Mouse (Mus musculus) heart, embryonic 13.5 days (tissue): ENCODE measurements around the gene 6430548M08Rik. TPM values are rescaled to one million over a fixed set of nuclear protein-coding genes. Genes with fewer than 3 reads are reported as not detected.

ENCODE experiments used
- ATAC-seq: fragments of 200-750 bp; cut with Nextera tagmentation; 2 replicates; pipeline ENCODE4 v1.8.0; 2017; ENCODE audit warnings: moderate TSS enrichment; ENCODE audit not compliant: insufficient number of reproducible peaks, low FRiP score, low TSS enrichment; ENCODE audit errors: extremely low read depth
- H3K27ac ChIP-seq: fragments of 300-500 bp; sonication (generic); replicated peaks from 2 replicates; pipeline ENCODE4 v1.5.1; 2015; ENCODE audit warnings: moderate library complexity, mild to moderate bottlenecking, inconsistent platforms
- H3K27me3 ChIP-seq: fragments of 300-500 bp; sonication (generic); replicated peaks from 2 replicates; pipeline ENCODE4 v1.6.1; 2015; ENCODE audit warnings: mild to moderate bottlenecking, inconsistent platforms
- H3K36me3 ChIP-seq: fragments of 300-500 bp; sonication (generic); 2 replicates; pipeline ENCODE4 v1.6.1; 2015; ENCODE audit warnings: mild to moderate bottlenecking, inconsistent platforms
- H3K4me1 ChIP-seq: fragments of 300-500 bp; sonication (generic); 2 replicates; pipeline ENCODE4 v1.6.1; 2015; ENCODE audit warnings: inconsistent platforms
- H3K4me2 ChIP-seq: fragments of 300-500 bp; sonication (generic); 2 replicates; pipeline ENCODE4 v1.6.1; 2015; ENCODE audit warnings: inconsistent platforms, mild to moderate bottlenecking, moderate library complexity
- H3K4me3 ChIP-seq: fragments of 300-500 bp; sonication (generic); 2 replicates; pipeline ENCODE4 v1.5.1; 2015; ENCODE audit warnings: moderate library complexity, mild to moderate bottlenecking, inconsistent platforms
- H3K9ac ChIP-seq: fragments of 300-500 bp; sonication (generic); 2 replicates; pipeline ENCODE4 v1.6.1; 2015; ENCODE audit warnings: inconsistent platforms, mild to moderate bottlenecking, moderate library complexity
- H3K9me3 ChIP-seq: fragments of 300-500 bp; sonication (generic); 2 replicates; pipeline ENCODE4 v1.6.1; 2016; ENCODE audit warnings: inconsistent platforms
- WGBS: fragments of 180-500 bp; shearing (Covaris S2); methylation state at CpG from one replicate; pipeline ENCODE4 v1.1.7; 2015; ENCODE audit warnings: mixed read lengths; 5-methylcytosine and 5-hydroxymethylcytosine counted together
- polyA plus RNA-seq: library from polyadenylated mRNA; unstranded; fragments of >200 nt; fragmentation: Nextera tagmentation; extraction: Ambion mirVana; gene quantifications from 2 replicates; pipeline ENCODE4 v1.2.1, GENCODE M21; 2015

The 6430548M08Rik gene
- polyA plus RNA-seq = 8.2 and 10.6 TPM in 2 replicates

GRCm38 (mm10) chr8:120113758-120114255 lies at the start of gene 6430548M08Rik:
Gene 6430548M08Rik (plus strand): TSS chr8:120114152.
- Histone ChIP-seq H3K27ac (peak within 1 kb of the TSS; percentile 93), H3K4me2 (peak within 1 kb of the TSS; percentile 86), H3K36me3 (no peaks in the 10 kb centered on the region; the same call in 1 of the 2 replicates), H3K27me3 (peaks cover 26% of the 10 kb centered on the region), H3K4me3 (peak within 1 kb of the TSS; percentile 83), H3K9me3 (no peaks in the 10 kb centered on the region), H3K4me1 (peaks cover 43% of the 10 kb centered on the region), H3K9ac (peak within 1 kb of the TSS; percentile 91)
- ATAC-seq = peak; percentile 94
- 0% methylated on average over 48 of the region's 61 CpGs for WGBS

- no peaks in the 10 kb centered on the region; the same call in 1 of the 2 replicates for H3K9me3 ChIP-seq
- no peak overlapping the region for H3K9ac ChIP-seq
- H3K27ac ChIP-seq = no peak overlapping the region
- H3K4me1 ChIP-seq = 0 out of 2 replicates have a peak, but pooled peaks cover 4% of the 10 kb centered on the region
- WGBS = 85% methylated on average over 8 of the region's 8 CpGs
- ATAC-seq = no peak
- H3K4me2 ChIP-seq = no peak overlapping the region
- no peaks in the 10 kb centered on the region for H3K36me3 ChIP-seq
- peaks cover 28% of the 10 kb centered on the region for H3K27me3 ChIP-seq
- H3K4me3 ChIP-seq = no peak overlapping the region
Measured at GRCm38 (mm10) chr8:120065611-120066010, 48.3 kb upstream of the 6430548M08Rik start.

GRCm38 (mm10) chr8:120066226-120066625 lies 47.7 kb upstream of the 6430548M08Rik start:
- Histone ChIP-seq H3K9me3 (no peaks in the 10 kb centered on the region; the same call in 1 of the 2 replicates), H3K4me2 (no peak overlapping the region), H3K36me3 (no peaks in the 10 kb centered on the region), H3K9ac (no peak overlapping the region), H3K4me3 (no peak overlapping the region), H3K4me1 (0 out of 2 replicates have a peak, but pooled peaks cover 4% of the 10 kb centered on the region), H3K27ac (no peak overlapping the region), H3K27me3 (peaks cover 32% of the 10 kb centered on the region)
- WGBS = 65% methylated on average over 4 of the region's 4 CpGs
- ATAC-seq = no peak

- peaks cover 25% of the 10 kb centered on the region for H3K27me3 ChIP-seq
- WGBS = 56% methylated on average over 19 of the region's 19 CpGs
- H3K27ac ChIP-seq = no peak overlapping the region
- H3K4me1 ChIP-seq = peaks cover 4% of the 10 kb centered on the region; the same call in 1 of the 2 replicates
- no peak overlapping the region for H3K4me2 ChIP-seq
- no peaks in the 10 kb centered on the region for H3K36me3 ChIP-seq
- no peak overlapping the region for H3K9ac ChIP-seq
- H3K9me3 ChIP-seq = no peaks in the 10 kb centered on the region; the same call in 1 of the 2 replicates
- no peak for ATAC-seq
- H3K4me3 ChIP-seq = no peak overlapping the region
Measured at GRCm38 (mm10) chr8:120067936-120068668, 45.9 kb upstream of the 6430548M08Rik start.

- Histone ChIP-seq H3K4me3 (no peak overlapping the region), H3K36me3 (no peaks in the 10 kb centered on the region), H3K9me3 (no peaks in the 10 kb centered on the region; the same call in 1 of the 2 replicates), H3K4me1 (peaks cover 4% of the 10 kb centered on the region; the same call in 1 of the 2 replicates), H3K4me2 (no peak overlapping the region), H3K27me3 (peaks cover 26% of the 10 kb centered on the region), H3K27ac (no peak overlapping the region), H3K9ac (no peak overlapping the region)
- no peak for ATAC-seq
- WGBS = 26% methylated on average over 4 of the region's 4 CpGs
Measured at GRCm38 (mm10) chr8:120071684-120072083, 42.3 kb upstream of the 6430548M08Rik start.

- no peak overlapping the region for H3K4me2 ChIP-seq
Measured at GRCm38 (mm10) chr8:120072259-120072658, 41.7 kb upstream of the 6430548M08Rik start.

GRCm38 (mm10) chr8:120072827-120073226 lies 41.1 kb upstream of the 6430548M08Rik start:
- ATAC-seq = no peak
- H3K9ac ChIP-seq = no peak overlapping the region
- 81% methylated on average over 8 of the region's 8 CpGs for WGBS

More at GRCm38 (mm10) chr8:120072259-120072658, 41.7 kb upstream of the 6430548M08Rik start:
- no peaks in the 10 kb centered on the region; the same call in 1 of the 2 replicates for H3K9me3 ChIP-seq
- H3K27me3 ChIP-seq = peaks cover 26% of the 10 kb centered on the region
- no peak for ATAC-seq
- peak overlapping the region; percentile 56; the same call in 1 of the 2 replicates for H3K27ac ChIP-seq
- H3K4me1 ChIP-seq = peaks cover 4% of the 10 kb centered on the region; the same call in 1 of the 2 replicates
- 62% methylated on average over 9 of the region's 9 CpGs for WGBS
- H3K9ac ChIP-seq = no peak overlapping the region
- no peak overlapping the region for H3K4me3 ChIP-seq
- no peaks in the 10 kb centered on the region for H3K36me3 ChIP-seq

GRCm38 (mm10) chr8:120074516-120074915 lies 39.4 kb upstream of the 6430548M08Rik start:
- Histone ChIP-seq H3K27ac (no peak overlapping the region), H3K36me3 (no peaks in the 10 kb centered on the region), H3K4me3 (no peak overlapping the region), H3K27me3 (peaks cover 26% of the 10 kb centered on the region), H3K4me1 (no peaks in the 10 kb centered on the region; the same call in 1 of the 2 replicates), H3K9ac (no peak overlapping the region), H3K4me2 (no peak overlapping the region), H3K9me3 (no peaks in the 10 kb centered on the region)
- WGBS = 60% methylated on average over 6 of the region's 6 CpGs
- ATAC-seq = no peak

More at GRCm38 (mm10) chr8:120072827-120073226, 41.1 kb upstream of the 6430548M08Rik start:
- Histone ChIP-seq H3K27ac (peak overlapping the region; percentile 56), H3K4me1 (peaks cover 4% of the 10 kb centered on the region; the same call in 1 of the 2 replicates), H3K4me3 (no peak overlapping the region), H3K27me3 (peaks cover 26% of the 10 kb centered on the region), H3K4me2 (no peak overlapping the region), H3K9me3 (no peaks in the 10 kb centered on the region), H3K36me3 (no peaks in the 10 kb centered on the region)

GRCm38 (mm10) chr8:120075347-120075746 lies 38.6 kb upstream of the 6430548M08Rik start:
- no peak for ATAC-seq
- no peak overlapping the region for H3K4me3 ChIP-seq
- peaks cover under 1% of the 10 kb centered on the region for H3K36me3 ChIP-seq
- peaks cover 26% of the 10 kb centered on the region for H3K27me3 ChIP-seq
- WGBS = 55% methylated on average over 6 of the region's 6 CpGs
- H3K4me1 ChIP-seq = no peaks in the 10 kb centered on the region; the same call in 1 of the 2 replicates
- no peak overlapping the region; the same call in 1 of the 2 replicates for H3K9ac ChIP-seq
- no peak overlapping the region for H3K4me2 ChIP-seq
- no peak overlapping the region for H3K27ac ChIP-seq
- H3K9me3 ChIP-seq = no peaks in the 10 kb centered on the region

- peaks cover 19% of the 10 kb centered on the region for H3K27me3 ChIP-seq
- 16% methylated on average over 10 of the region's 10 CpGs for WGBS
- no peaks in the 10 kb centered on the region for H3K9me3 ChIP-seq
- no peak overlapping the region for H3K4me2 ChIP-seq
- no peak overlapping the region for H3K9ac ChIP-seq
- no peaks in the 10 kb centered on the region for H3K4me1 ChIP-seq
- H3K36me3 ChIP-seq = peaks cover 28% of the 10 kb centered on the region
- H3K27ac ChIP-seq = no peak overlapping the region
- no peak overlapping the region for H3K4me3 ChIP-seq
- no peak for ATAC-seq
Measured at GRCm38 (mm10) chr8:120078080-120078479, 35.9 kb upstream of the 6430548M08Rik start.

GRCm38 (mm10) chr8:120079361-120079760 lies 34.6 kb upstream of the 6430548M08Rik start:
- 58% methylated on average over 5 of the region's 5 CpGs for WGBS
- Histone ChIP-seq H3K27me3 (peaks cover 19% of the 10 kb centered on the region), H3K4me2 (no peak overlapping the region), H3K4me1 (no peaks in the 10 kb centered on the region), H3K9me3 (no peaks in the 10 kb centered on the region), H3K36me3 (peaks cover 37% of the 10 kb centered on the region), H3K27ac (no peak overlapping the region), H3K9ac (no peak overlapping the region), H3K4me3 (no peak overlapping the region)
- no peak for ATAC-seq
